Mouse (Mus musculus) midbrain, embryonic 12.5 days (tissue): ENCODE results near the gene Gtf2a1l. TPM values are rescaled to one million over a fixed set of nuclear protein-coding genes. Genes with fewer than 3 reads are reported as not detected.

ENCODE experiments used
- ATAC-seq: fragments of 200-750 bp; cut with Nextera tagmentation; 2 replicates; pipeline ENCODE4 v1.8.0; 2017; ENCODE audit warnings: low read depth, moderate TSS enrichment, moderate library complexity; ENCODE audit not compliant: low FRiP score
- H3K27ac ChIP-seq: fragments of 300-500 bp; sonication (generic); replicated peaks from 2 replicates; pipeline ENCODE4 v1.5.1; 2016; ENCODE audit warnings: mild to moderate bottlenecking
- H3K27me3 ChIP-seq: fragments of 300-500 bp; sonication (generic); 2 replicates; pipeline ENCODE4 v1.6.1; 2016; ENCODE audit warnings: mild to moderate bottlenecking
- H3K36me3 ChIP-seq: fragments of 300-500 bp; sonication (generic); 2 replicates; pipeline ENCODE4 v1.6.1; 2016
- H3K4me1 ChIP-seq: fragments of 300-500 bp; sonication (generic); 2 replicates; pipeline ENCODE4 v1.6.1; 2016
- H3K4me2 ChIP-seq: fragments of 300-500 bp; sonication (generic); replicated peaks from 2 replicates; pipeline ENCODE4 v1.6.1; 2016; ENCODE audit warnings: mild to moderate bottlenecking, moderate library complexity
- H3K4me3 ChIP-seq: fragments of 300-500 bp; sonication (generic); 2 replicates; pipeline ENCODE4 v1.5.1; 2016; ENCODE audit warnings: mild to moderate bottlenecking
- H3K9ac ChIP-seq: fragments of 300-500 bp; sonication (generic); replicated peaks from 2 replicates; pipeline ENCODE4 v1.6.1; 2016; ENCODE audit warnings: mild to moderate bottlenecking, moderate library complexity
- H3K9me3 ChIP-seq: fragments of 300-500 bp; sonication (generic); 2 replicates; pipeline ENCODE4 v1.6.1; 2016; ENCODE audit warnings: mild to moderate bottlenecking
- WGBS: fragments of 180-500 bp; shearing (Covaris S2); methylation state at CpG from one replicate; pipeline ENCODE4 v1.1.7; 2016; 5-methylcytosine and 5-hydroxymethylcytosine counted together
- polyA plus RNA-seq: library from polyadenylated mRNA; unstranded; fragments of >200 nt; fragmentation: Nextera tagmentation; extraction: Ambion mirVana; gene quantifications from 2 replicates; pipeline ENCODE4 v1.2.1, GENCODE M21; 2016

The Gtf2a1l gene
- polyA plus RNA-seq, 1 experiment from 2014 or later = 0.64 TPM

- Histone ChIP-seq H3K27ac (0 out of 2 replicates have a peak overlapping the region, but pooled peaks have one; percentile 15), H3K4me1 (peaks cover 29% of the 10 kb centered on the region), H3K27me3 (no peaks in the 10 kb centered on the region), H3K4me2 (no peak overlapping the region), H3K36me3 (0 out of 2 replicates have a peak, but pooled peaks cover 4% of the 10 kb centered on the region), H3K4me3 (no peak overlapping the region), H3K9me3 (no peaks in the 10 kb centered on the region), H3K9ac (no peak overlapping the region)
- WGBS = 65% methylated on average over 3 of the region's 3 CpGs
- no peak for ATAC-seq
Observed at GRCm38 (mm10) chr17:88630554-88630948, 37.9 kb upstream of the Gtf2a1l start.

GRCm38 (mm10) chr17:88632631-88633030 lies 35.8 kb upstream of the Gtf2a1l start:
- no peaks in the 10 kb centered on the region for H3K27me3 ChIP-seq
- no peak overlapping the region for H3K4me3 ChIP-seq
- no peaks in the 10 kb centered on the region for H3K9me3 ChIP-seq
- H3K4me1 ChIP-seq = peaks cover 24% of the 10 kb centered on the region
- peaks cover 4% of the 10 kb centered on the region; the same call in 1 of the 2 replicates for H3K36me3 ChIP-seq
- no peak overlapping the region for H3K27ac ChIP-seq
- no peak for ATAC-seq
- H3K4me2 ChIP-seq = no peak overlapping the region
- WGBS = 89% methylated on average over 3 of the region's 3 CpGs
- H3K9ac ChIP-seq = no peak overlapping the region

- no peak for ATAC-seq
- Histone ChIP-seq H3K36me3 (peaks cover 4% of the 10 kb centered on the region; the same call in 1 of the 2 replicates), H3K4me1 (peaks cover 4% of the 10 kb centered on the region; the same call in 1 of the 2 replicates), H3K4me3 (no peak overlapping the region), H3K9me3 (no peaks in the 10 kb centered on the region), H3K27me3 (no peaks in the 10 kb centered on the region), H3K9ac (no peak overlapping the region), H3K4me2 (no peak overlapping the region), H3K27ac (no peak overlapping the region)
- 85% methylated on average over 14 of the region's 14 CpGs for WGBS
Observed at GRCm38 (mm10) chr17:88636076-88636475, 32.4 kb upstream of the Gtf2a1l start.

GRCm38 (mm10) chr17:88636587-88636986 lies 31.9 kb upstream of the Gtf2a1l start:
- no peak overlapping the region for H3K27ac ChIP-seq
- H3K9me3 ChIP-seq = no peaks in the 10 kb centered on the region
- no peak overlapping the region for H3K4me3 ChIP-seq
- H3K27me3 ChIP-seq = no peaks in the 10 kb centered on the region
- WGBS = 44% methylated on average over 12 of the region's 12 CpGs
- no peak for ATAC-seq
- H3K4me2 ChIP-seq = no peak overlapping the region
- 0 out of 2 replicates have a peak, but pooled peaks cover under 1% of the 10 kb centered on the region for H3K4me1 ChIP-seq
- H3K36me3 ChIP-seq = peaks cover 4% of the 10 kb centered on the region; the same call in 1 of the 2 replicates
- no peak overlapping the region for H3K9ac ChIP-seq

- 25% methylated on average over 6 of the region's 6 CpGs for WGBS
- H3K27ac ChIP-seq = no peak overlapping the region
- no peak overlapping the region for H3K4me2 ChIP-seq
- H3K9me3 ChIP-seq = no peaks in the 10 kb centered on the region
- H3K9ac ChIP-seq = no peak overlapping the region
- H3K27me3 ChIP-seq = no peaks in the 10 kb centered on the region
- H3K36me3 ChIP-seq = no peaks in the 10 kb centered on the region; the same call in 1 of the 2 replicates
- no peaks in the 10 kb centered on the region for H3K4me1 ChIP-seq
- no peak overlapping the region for H3K4me3 ChIP-seq
- no peak for ATAC-seq
Observed at GRCm38 (mm10) chr17:88641012-88641411, 27.4 kb upstream of the Gtf2a1l start.

- Histone ChIP-seq H3K27me3 (no peaks in the 10 kb centered on the region), H3K4me3 (no peak overlapping the region), H3K9ac (no peak overlapping the region), H3K36me3 (no peaks in the 10 kb centered on the region), H3K9me3 (no peaks in the 10 kb centered on the region), H3K4me2 (no peak overlapping the region), H3K4me1 (no peaks in the 10 kb centered on the region), H3K27ac (no peak overlapping the region)
- ATAC-seq = no peak
- 86% methylated on average over 8 of the region's 8 CpGs for WGBS
Observed at GRCm38 (mm10) chr17:88641836-88642235, 26.6 kb upstream of the Gtf2a1l start.

GRCm38 (mm10) chr17:88644876-88645275 lies 23.6 kb upstream of the Gtf2a1l start:
- H3K36me3 ChIP-seq = no peaks in the 10 kb centered on the region
- H3K4me2 ChIP-seq = no peak overlapping the region
- H3K27me3 ChIP-seq = no peaks in the 10 kb centered on the region
- WGBS = 88% methylated on average over 7 of the region's 7 CpGs
- H3K27ac ChIP-seq = no peak overlapping the region
- no peak overlapping the region for H3K4me3 ChIP-seq
- H3K4me1 ChIP-seq = no peaks in the 10 kb centered on the region
- no peak overlapping the region for H3K9ac ChIP-seq
- ATAC-seq = no peak
- H3K9me3 ChIP-seq = no peaks in the 10 kb centered on the region

- H3K9ac ChIP-seq = no peak overlapping the region
- no peak overlapping the region for H3K4me3 ChIP-seq
- no peaks in the 10 kb centered on the region for H3K27me3 ChIP-seq
- no peaks in the 10 kb centered on the region for H3K36me3 ChIP-seq
- H3K4me1 ChIP-seq = no peaks in the 10 kb centered on the region
- no peak overlapping the region for H3K27ac ChIP-seq
- WGBS = 92% methylated on average over 11 of the region's 11 CpGs
- H3K4me2 ChIP-seq = no peak overlapping the region
- ATAC-seq = no peak
- no peaks in the 10 kb centered on the region for H3K9me3 ChIP-seq
Observed at GRCm38 (mm10) chr17:88645299-88645698, 23.2 kb upstream of the Gtf2a1l start.

- no peak for ATAC-seq
- Histone ChIP-seq H3K27me3 (no peaks in the 10 kb centered on the region), H3K36me3 (no peaks in the 10 kb centered on the region), H3K4me2 (no peak overlapping the region), H3K9me3 (no peaks in the 10 kb centered on the region), H3K4me3 (no peak overlapping the region), H3K9ac (no peak overlapping the region), H3K4me1 (no peaks in the 10 kb centered on the region), H3K27ac (no peak overlapping the region)
- 96% methylated on average over 3 of the region's 3 CpGs for WGBS
Observed at GRCm38 (mm10) chr17:88647149-88647548, 21.3 kb upstream of the Gtf2a1l start.

GRCm38 (mm10) chr17:88652010-88652409 lies 16.4 kb upstream of the Gtf2a1l start:
- Histone ChIP-seq H3K27ac (no peak overlapping the region), H3K27me3 (no peaks in the 10 kb centered on the region), H3K4me1 (0 out of 2 replicates have a peak, but pooled peaks cover 2% of the 10 kb centered on the region), H3K4me2 (no peak overlapping the region), H3K36me3 (no peaks in the 10 kb centered on the region), H3K9me3 (no peaks in the 10 kb centered on the region), H3K4me3 (no peak overlapping the region), H3K9ac (no peak overlapping the region)
- ATAC-seq = no peak
- WGBS = 4% methylated on average over 9 of the region's 9 CpGs

- 0 out of 2 replicates have a peak overlapping the region, but pooled peaks have one; percentile 24 for H3K9ac ChIP-seq
- no peak overlapping the region for H3K4me3 ChIP-seq
- H3K9me3 ChIP-seq = no peaks in the 10 kb centered on the region
- peak overlapping the region; percentile 21 for H3K4me2 ChIP-seq
- ATAC-seq = peak; percentile 67
- H3K4me1 ChIP-seq = 0 out of 2 replicates have a peak, but pooled peaks cover 2% of the 10 kb centered on the region
- WGBS = 19% methylated on average over 21 of the region's 21 CpGs
- no peak overlapping the region for H3K27ac ChIP-seq
- no peaks in the 10 kb centered on the region for H3K36me3 ChIP-seq
- H3K27me3 ChIP-seq = no peaks in the 10 kb centered on the region
Observed at GRCm38 (mm10) chr17:88652702-88653374, 15.6 kb upstream of the Gtf2a1l start.

GRCm38 (mm10) chr17:88653375-88653769 lies 15.1 kb upstream of the Gtf2a1l start:
- no peaks in the 10 kb centered on the region for H3K9me3 ChIP-seq
- no peaks in the 10 kb centered on the region for H3K36me3 ChIP-seq
- H3K4me1 ChIP-seq = 0 out of 2 replicates have a peak, but pooled peaks cover 2% of the 10 kb centered on the region
- H3K9ac ChIP-seq = no peak overlapping the region
- H3K4me3 ChIP-seq = no peak overlapping the region
- H3K27me3 ChIP-seq = no peaks in the 10 kb centered on the region
- peak overlapping the region; percentile 21; the same call in 1 of the 2 replicates for H3K4me2 ChIP-seq
- no peak overlapping the region for H3K27ac ChIP-seq
- peak; percentile 52; the same call in 1 of the 2 replicates for ATAC-seq
- WGBS = 80% methylated on average over 4 of the region's 4 CpGs
